Mouse (Mus musculus) ES-E14 (cell line): ENCODE data around the gene Tbc1d24.

Experiments
- CHD2 ChIP-seq: IDR thresholded peaks from 2 replicates; pipeline ENCODE4 v1.6.1; 2014; ENCODE audit warnings: mild to moderate bottlenecking, low read depth, low read length, inconsistent platforms
- ZC3H11A ChIP-seq: IDR thresholded peaks from 2 replicates; pipeline ENCODE4 v1.6.1; 2012; ENCODE audit warnings: low read depth, mild to moderate bottlenecking, inconsistent platforms, low read length, borderline replicate concordance
- ZNF384 ChIP-seq: IDR thresholded peaks from 2 replicates; pipeline ENCODE4 v1.6.1; 2012; ENCODE audit warnings: low read depth, low read length, inconsistent platforms

DNA sequence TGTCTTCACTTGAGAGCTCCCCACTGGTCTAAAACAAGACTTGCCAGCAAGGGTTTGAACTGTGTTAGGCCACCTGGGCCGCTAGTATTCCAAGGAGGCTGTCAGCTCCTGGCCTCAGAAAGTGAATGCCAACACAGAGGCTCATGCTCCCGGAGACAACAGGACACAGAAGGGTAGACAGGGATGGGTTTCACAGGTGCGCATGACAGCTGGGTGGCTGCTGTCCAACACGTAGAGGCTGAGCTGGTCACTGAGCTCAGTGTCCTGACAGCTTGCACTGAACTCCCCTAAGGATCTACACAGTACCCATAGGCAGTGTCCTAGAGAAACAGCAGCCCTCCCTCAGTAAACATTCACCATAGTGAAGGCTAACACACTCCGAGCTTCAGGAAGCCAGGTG, 18.2 kb upstream of the Tbc1d24 start:
- TF ChIP-seq CHD2 (no peak), ZC3H11A (no peak), ZNF384 (no peak)
